Mouse (Mus musculus): Measurements from ENCODE around the gene Gmnn.

DNA sequence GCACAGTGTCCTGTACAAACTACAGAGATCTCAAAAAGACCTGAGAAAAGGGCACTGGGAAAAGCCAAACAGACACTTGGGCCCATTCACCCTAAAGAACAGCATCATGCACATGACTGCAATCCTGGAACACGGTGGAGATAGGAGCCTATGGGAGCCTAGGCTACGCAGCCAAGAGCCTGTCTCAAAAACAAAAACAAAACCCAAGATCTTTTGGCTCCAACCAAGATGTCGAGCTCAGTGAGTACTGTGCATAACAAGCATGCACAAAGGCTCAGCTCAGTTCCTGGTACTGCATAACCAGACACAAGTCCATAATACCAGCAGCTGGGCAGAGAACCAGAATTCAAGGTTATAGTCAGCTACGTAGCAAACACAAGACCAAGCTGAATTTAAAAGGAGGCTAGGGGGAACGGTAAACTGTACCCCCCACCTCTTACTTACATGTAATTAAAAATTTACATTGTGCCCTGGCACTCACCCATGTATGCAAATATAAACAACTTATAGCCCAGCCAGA, 1.3 kb downstream of the Gmnn start:
- no peak for TF ChIP-seq ZNF384 (IDR thresholded peaks at IDR 0.05; ENCODE audit: low read depth, low read length)
- TF ChIP-seq CHD2 (IDR thresholded peaks at IDR 0.05; ENCODE audit: low read depth, low read length): no peak
- no peak for TF ChIP-seq ZC3H11A (IDR thresholded peaks at IDR 0.05; ENCODE audit: borderline replicate concordance, low read depth, low read length)
